ENCODE assay signal across 19 mouse cellular contexts in genomic region chr7:65572731-65573130, GRCm38 (mm10). TPM values are rescaled to one million over a fixed set of nuclear protein-coding genes. Genes with fewer than 3 reads are reported as not detected.
DNase-seq lines count a peak whose midpoint lies in the region; ATAC-seq lines count a peak whose summit lies in the region.
"Had no signal": no experiment of that assay in that cellular context is flagged by ENCODE, and none has a peak within 500 bp of the region (broad histone marks: within the 10 kb centered on the region; RNA-seq: fewer than 3 reads in every experiment).

No protein-coding gene starts in this region.

- WGBS in forebrain, embryonic 15.5 days: 23% methylated on average over 5 of the region's 5 CpGs
- 65% methylated on average over 5 of the region's 5 CpGs for WGBS in forebrain, embryonic 11.5 days
- 56% methylated on average over 5 of the region's 5 CpGs for WGBS in midbrain, embryonic 14.5 days
- 69% methylated on average over 5 of the region's 5 CpGs for WGBS in midbrain, embryonic 10.5 days

- no peak overlapping the region for H3K9ac ChIP-seq in forebrain, embryonic 15.5 days (replicated peaks)
- no peak overlapping the region for H3K9ac ChIP-seq in forebrain, embryonic 11.5 days (ENCODE audit: low read length)
- H3K9ac ChIP-seq in midbrain, embryonic 14.5 days (replicated peaks; ENCODE audit: low read length): no peak overlapping the region
- H3K9ac ChIP-seq: heart, embryonic 15.5 days; limb, embryonic 15.5 days; midbrain, embryonic 12.5 days; neural tube, embryonic 12.5 days had no signal

- no peaks in the 10 kb centered on the region for H3K27me3 ChIP-seq in forebrain, embryonic 15.5 days
- H3K27me3 ChIP-seq in forebrain, embryonic 11.5 days (ENCODE audit: control insufficient read depth, insufficient read depth, low read length): no peaks in the 10 kb centered on the region
- no peaks in the 10 kb centered on the region for H3K27me3 ChIP-seq in midbrain, embryonic 14.5 days (ENCODE audit: control insufficient read depth, insufficient read depth, low read length)
- H3K27me3 ChIP-seq in midbrain, embryonic 10.5 days (ENCODE audit: low read depth, poor library complexity, severe bottlenecking): no peaks in the 10 kb centered on the region
- H3K27me3 ChIP-seq: heart, embryonic 15.5 days; limb, embryonic 15.5 days; midbrain, embryonic 12.5 days; neural tube, embryonic 12.5 days had no signal

- no peak for DNase-seq in forebrain, embryonic 11.5 days (ENCODE audit: low spot score)
- peak; percentile 50 for DNase-seq in midbrain, embryonic 14.5 days
- no peak for DNase-seq in midbrain, embryonic 10.5 days (ENCODE audit: low spot score)
- DNase-seq in frontal cortex, postnatal 36 days (ENCODE audit: low spot score in 2 of 2): peak; percentile 33 to 36
- DNase-seq in right cerebral cortex, postnatal 10 days (ENCODE audit: low spot score in 2 of 2): peak; percentile 38 to 40
- no peak for DNase-seq in spleen, postnatal 10 days (ENCODE audit: low spot score in 2 of 2)
- DNase-seq in thymus, postnatal 25 days: no peak
- DNase-seq: B cell, adult 2 months; heart, adult 18-20 months; kidney, adult 2 months; kidney, postnatal 36 days; lung, adult 18-20 months; lung, postnatal 36 days; retina, postnatal 1 day had no signal

- H3K4me3 ChIP-seq in forebrain, embryonic 15.5 days: no peak overlapping the region
- H3K4me3 ChIP-seq in forebrain, embryonic 11.5 days (ENCODE audit: low read depth, low read length): no peak overlapping the region
- H3K4me3 ChIP-seq in midbrain, embryonic 14.5 days (replicated peaks; ENCODE audit: low read depth, low read length): no peak overlapping the region
- H3K4me3 ChIP-seq in midbrain, embryonic 10.5 days: no peak overlapping the region
- H3K4me3 ChIP-seq: heart, embryonic 15.5 days; limb, embryonic 15.5 days; midbrain, embryonic 12.5 days; neural tube, embryonic 12.5 days had no signal

- H3K4me1 ChIP-seq in forebrain, embryonic 15.5 days: peaks cover 15% of the 10 kb centered on the region
- no peaks in the 10 kb centered on the region for H3K4me1 ChIP-seq in forebrain, embryonic 11.5 days (replicated peaks; ENCODE audit: control insufficient read depth, insufficient read depth, low read length)
- no peaks in the 10 kb centered on the region for H3K4me1 ChIP-seq in midbrain, embryonic 14.5 days (ENCODE audit: control insufficient read depth, insufficient read depth, low read length)
- H3K4me1 ChIP-seq in midbrain, embryonic 10.5 days: peaks cover 4% of the 10 kb centered on the region
- H3K4me1 ChIP-seq: heart, embryonic 15.5 days; neural tube, embryonic 12.5 days had no signal

- no peak overlapping the region for H3K4me2 ChIP-seq in forebrain, embryonic 15.5 days (replicated peaks)
- H3K4me2 ChIP-seq in forebrain, embryonic 11.5 days (ENCODE audit: low read depth, low read length, severe bottlenecking): no peak overlapping the region
- no peak overlapping the region for H3K4me2 ChIP-seq in midbrain, embryonic 14.5 days (ENCODE audit: low read length)
- H3K4me2 ChIP-seq: heart, embryonic 15.5 days; limb, embryonic 15.5 days; midbrain, embryonic 12.5 days; neural tube, embryonic 12.5 days had no signal

- 0 out of 2 replicates have a peak overlapping the region, but pooled peaks have one; percentile 7 for H3K27ac ChIP-seq in forebrain, embryonic 15.5 days (replicated peaks)
- H3K27ac ChIP-seq in forebrain, embryonic 11.5 days (ENCODE audit: low read depth, low read length): no peak overlapping the region
- H3K27ac ChIP-seq in midbrain, embryonic 14.5 days (replicated peaks; ENCODE audit: low read depth, low read length): no peak overlapping the region
- no peak overlapping the region for H3K27ac ChIP-seq in midbrain, embryonic 10.5 days (replicated peaks)
- H3K27ac ChIP-seq: heart, embryonic 15.5 days; limb, embryonic 15.5 days; midbrain, embryonic 12.5 days; neural tube, embryonic 12.5 days had no signal

- ATAC-seq in forebrain, embryonic 15.5 days (replicated peaks): peak; percentile 80
- ATAC-seq in forebrain, embryonic 11.5 days (replicated peaks; ENCODE audit: low FRiP score): no peak
- no peak for ATAC-seq in midbrain, embryonic 14.5 days (ENCODE audit: low FRiP score, low TSS enrichment)

- H3K9me3 ChIP-seq in forebrain, embryonic 15.5 days: no peaks in the 10 kb centered on the region
- no peaks in the 10 kb centered on the region for H3K9me3 ChIP-seq in forebrain, embryonic 11.5 days (ENCODE audit: control insufficient read depth, low read length)
- H3K9me3 ChIP-seq in midbrain, embryonic 14.5 days (ENCODE audit: control insufficient read depth, low read length): no peaks in the 10 kb centered on the region
- no peaks in the 10 kb centered on the region for H3K9me3 ChIP-seq in midbrain, embryonic 10.5 days (replicated peaks)
- H3K9me3 ChIP-seq: heart, embryonic 15.5 days; limb, embryonic 15.5 days; midbrain, embryonic 12.5 days; neural tube, embryonic 12.5 days had no signal

- no peaks in the 10 kb centered on the region for H3K36me3 ChIP-seq in forebrain, embryonic 15.5 days
- no peaks in the 10 kb centered on the region for H3K36me3 ChIP-seq in forebrain, embryonic 11.5 days (ENCODE audit: control insufficient read depth, insufficient read depth, low read length)
- no peaks in the 10 kb centered on the region for H3K36me3 ChIP-seq in midbrain, embryonic 14.5 days (ENCODE audit: control insufficient read depth, insufficient read depth, low read length)
- no peaks in the 10 kb centered on the region for H3K36me3 ChIP-seq in midbrain, embryonic 10.5 days
- H3K36me3 ChIP-seq: heart, embryonic 15.5 days; limb, embryonic 15.5 days; midbrain, embryonic 12.5 days; neural tube, embryonic 12.5 days had no signal

RNA-seq across cellular contexts. Expression of gene Tjp1, which starts 45.1 kb away (rescaled TPM):
- polyA plus RNA-seq in forebrain, embryonic 15.5 days (2015; fragmentation: Nextera tagmentation; extraction: Ambion mirVana): 21.9 and 23.2 TPM in 2 replicates
- polyA plus RNA-seq in forebrain, embryonic 11.5 days (2014; fragmentation: Nextera tagmentation; extraction: Ambion mirVana): 28.3 and 30.3 TPM in 2 replicates
- polyA plus RNA-seq in midbrain, embryonic 14.5 days (2014; fragmentation: Nextera tagmentation; extraction: Ambion mirVana): 19.6 and 22.4 TPM in 2 replicates
- 21.7 and 25.0 TPM in 2 replicates for polyA plus RNA-seq in midbrain, embryonic 10.5 days (2016; fragmentation: Nextera tagmentation; extraction: Ambion mirVana)

Comparison
In these comparisons a context has a peak if more than half of its experiments do, and no peak if none do; other contexts are left out.
1. DNase-seq: peak in midbrain, embryonic 14.5 days (single experiment), frontal cortex, postnatal 36 days (2 of 2) and right cerebral cortex, postnatal 10 days (2 of 2); none in forebrain, embryonic 11.5 days (single experiment), midbrain, embryonic 10.5 days (single experiment), spleen, postnatal 10 days (0 of 2) and thymus, postnatal 25 days (single experiment).